Mouse (Mus musculus) layer of hippocampus, postnatal 10 days (tissue): ENCODE measurements around the gene Gm20425. TPM values are rescaled to one million over a fixed set of nuclear protein-coding genes. Genes with fewer than 3 reads are reported as not detected.
A peak's percentile ranks its signal among the peaks of the same experiment; 100 is the strongest.

Experiments
- DNase-seq, 2 experiments: peaks; one replicate each; pipeline ENCODE4 v3.0.0; 2021; ENCODE audit warnings: low spot score in 2 of 2
- long read RNA-seq: library from polyadenylated mRNA; stranded (forward); transcript quantifications from one replicate; pipeline ENCODE4 v2.0.0, GENCODE M21; 2023
- total RNA-seq, 2 experiments: library from RNA; stranded (reverse); gene quantifications; 2 replicates each; pipeline ENCODE4 v1.2.3; 2021

Gm20425 gene
- total RNA-seq, result 1 to 10 TPM; 5.1 to 5.3 TPM
- long read RNA-seq, partial matches to known transcripts, result 1 of 1 reads
- long read RNA-seq, other reads (novel, unspliced or antisense), result 0 of 1 reads

GRCm38 (mm10) chr9:103230151-103230951 is at the start of gene Gm20425, which contains the start of gene Trf:
Gene Gm20425 (minus strand): TSS chr9:103230307.
Gene Trf (minus strand): TSS chr9:103230444.
- DNase-seq, result peak; percentile 38 to 46

DNA sequence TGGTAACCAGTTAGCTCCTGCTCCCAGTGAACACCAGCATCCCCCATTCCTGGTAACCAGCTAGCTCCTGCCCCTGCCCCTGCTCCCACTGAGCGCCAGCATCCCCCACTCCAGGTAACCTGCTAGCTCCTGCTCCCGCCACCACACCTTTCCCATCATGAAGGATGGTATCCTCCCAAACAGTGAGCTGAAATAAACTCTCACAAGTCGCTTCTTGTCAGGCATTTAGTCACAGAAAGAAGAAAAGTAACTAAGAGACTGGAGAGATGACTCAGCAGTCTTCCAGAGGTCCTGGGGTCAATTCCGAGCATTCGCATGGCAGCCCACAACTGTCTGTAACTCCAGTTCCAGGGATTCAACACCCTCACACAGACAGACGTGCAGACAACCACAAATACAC is 46.8 kb upstream of the Gm20425 start:
- no peak for DNase-seq

DNA sequence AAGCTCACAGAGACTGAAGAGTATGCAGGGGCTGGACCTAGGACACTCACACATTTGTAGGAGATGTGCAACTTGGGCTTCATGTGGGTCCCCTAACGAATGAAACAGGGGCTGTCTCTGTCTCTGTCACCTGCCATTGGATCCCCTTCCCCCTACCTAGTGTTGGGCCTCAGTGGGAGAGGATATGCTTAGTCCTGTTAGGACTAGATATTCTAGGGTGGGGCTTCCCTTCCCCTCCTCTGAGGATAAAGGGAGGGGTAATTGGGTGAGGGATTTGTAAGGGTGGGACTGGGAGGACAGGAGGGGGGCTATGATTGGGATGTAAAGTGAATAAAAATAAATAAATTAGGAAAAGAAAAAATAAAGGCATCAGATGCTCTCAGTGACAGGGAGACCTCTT is 45.6 kb upstream of the Gm20425 start:
- no peak for DNase-seq

DNA sequence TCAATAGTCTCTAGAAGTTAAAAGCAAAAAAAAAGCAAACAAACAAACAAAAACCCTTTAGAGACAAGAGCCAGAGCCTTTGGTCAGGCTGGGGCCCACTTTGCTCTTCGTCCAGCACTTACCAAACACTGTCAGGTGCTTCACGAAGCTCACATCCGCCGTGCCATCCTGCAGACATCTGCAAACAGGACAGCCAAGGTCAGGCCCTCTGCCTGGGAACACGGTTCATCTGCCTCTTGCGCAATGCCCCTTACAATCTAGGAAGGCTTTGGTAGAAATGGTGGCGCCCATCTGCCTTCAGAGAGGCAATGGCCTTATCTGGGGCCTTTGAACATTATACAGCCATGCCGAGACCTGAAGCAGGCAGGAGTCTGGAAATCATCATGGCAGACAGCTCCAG is 44.7 kb upstream of the Gm20425 start:
- DNase-seq, result no peak

DNA sequence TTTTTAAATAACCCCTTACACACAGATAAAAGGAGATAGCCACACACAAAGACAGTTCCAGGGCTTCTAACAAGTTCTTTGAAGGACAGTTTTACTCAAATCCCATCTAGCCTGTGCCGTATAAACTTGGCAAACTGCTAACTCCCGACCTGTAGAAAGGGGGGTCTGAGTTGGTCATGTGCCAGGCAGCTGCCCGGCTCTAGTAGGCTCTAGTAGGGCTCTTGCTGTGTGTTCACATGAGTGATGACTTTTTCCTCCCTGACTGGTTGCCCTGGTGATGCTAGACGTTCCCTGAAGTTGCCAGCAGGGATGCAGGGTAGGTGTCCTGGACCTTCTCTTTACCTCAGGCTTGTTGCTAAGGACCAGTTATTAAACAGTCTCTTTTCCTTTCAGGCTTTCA is 41.0 kb upstream of the Gm20425 start:
- DNase-seq, result no peak

- no peak for DNase-seq
Observed at GRCm38 (mm10) chr9:103265778-103266177, 35.7 kb upstream of the Gm20425 start.

DNA sequence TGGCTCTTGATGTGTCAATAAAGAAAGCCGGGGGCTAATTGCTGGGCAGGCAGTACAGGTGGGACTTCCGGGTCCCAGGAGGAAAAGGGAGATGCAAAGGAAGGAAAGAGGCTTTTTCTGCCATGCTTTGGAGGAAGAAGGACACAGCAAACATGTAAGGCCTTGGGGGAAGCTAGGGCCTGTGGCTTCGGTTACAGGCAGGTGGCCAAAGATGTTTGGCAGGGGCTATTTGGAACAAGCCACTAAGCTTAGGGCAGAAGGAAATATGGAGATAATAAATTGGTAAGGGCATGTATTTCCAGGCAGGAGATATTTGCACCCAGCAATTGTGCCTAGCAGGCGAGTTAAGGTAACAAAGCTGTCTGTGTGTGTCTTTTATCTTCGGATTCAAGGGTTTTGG is 22.8 kb upstream of the Gm20425 start:
- peak; percentile 46 to 63 for DNase-seq

GRCm38 (mm10) chr9:103248618-103249017 is 18.5 kb upstream of the Gm20425 start:
- no peak for DNase-seq

- DNase-seq, result no peak
Observed at GRCm38 (mm10) chr9:103246526-103247168, 16.5 kb upstream of the Gm20425 start.

- no peak for DNase-seq
Observed at GRCm38 (mm10) chr9:103243640-103244039, 13.5 kb upstream of the Gm20425 start.

DNA sequence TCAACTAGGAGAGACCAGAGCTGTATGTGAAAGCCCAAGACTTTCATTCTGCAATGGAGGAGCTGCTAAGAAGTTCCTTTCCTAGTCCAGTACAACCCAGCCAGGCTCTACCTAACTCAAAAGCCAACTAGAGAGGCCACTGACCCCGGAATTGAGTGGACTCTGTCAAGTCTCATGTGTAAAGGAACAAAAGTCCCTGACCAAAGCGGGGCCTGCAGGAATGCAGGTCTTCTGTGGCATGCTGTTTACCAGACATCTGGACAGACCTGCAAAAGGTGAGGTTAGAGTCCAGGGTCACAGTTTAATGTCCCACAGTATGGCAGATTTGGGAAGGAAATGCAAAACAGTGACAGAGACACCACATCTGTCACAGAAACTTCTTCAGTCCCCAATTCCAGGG is 11.1 kb upstream of the Gm20425 start:
- DNase-seq, result no peak

- no peak for DNase-seq
Observed at GRCm38 (mm10) chr9:103239471-103239870, 9.4 kb upstream of the Gm20425 start.

DNA sequence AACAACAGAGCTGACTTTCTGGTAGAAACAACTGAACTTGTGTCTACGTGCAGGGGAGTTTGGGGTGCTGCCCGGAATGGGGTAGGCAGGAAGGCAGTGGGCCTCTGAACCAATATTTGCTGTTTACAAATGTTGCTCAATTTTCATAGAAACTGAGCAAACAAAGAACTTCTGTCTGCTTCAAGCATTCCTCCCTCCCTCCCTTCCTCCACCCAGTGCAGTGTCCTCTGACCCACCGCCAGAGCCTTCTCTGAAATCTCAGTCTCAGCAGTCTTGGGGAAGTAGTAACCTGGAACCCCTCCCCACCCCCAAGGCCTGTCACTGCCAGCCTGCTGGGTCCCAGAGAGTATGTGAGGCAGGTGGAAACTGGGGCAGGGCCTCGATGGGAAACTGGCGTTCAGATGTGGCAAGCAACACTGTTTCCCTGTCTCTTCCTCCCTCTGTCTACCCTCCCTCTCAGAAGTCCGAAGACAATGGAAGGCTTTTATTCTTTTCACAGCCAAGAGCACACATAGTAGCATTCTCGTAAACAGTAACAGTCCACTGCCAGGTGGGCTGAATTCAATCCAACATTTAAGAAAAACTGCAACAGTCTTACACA is 4.6 kb upstream of the Gm20425 start:
- DNase-seq, result no peak

GRCm38 (mm10) chr9:103234059-103234458 is 4.0 kb upstream of the Gm20425 start:
- no peak for DNase-seq

DNA sequence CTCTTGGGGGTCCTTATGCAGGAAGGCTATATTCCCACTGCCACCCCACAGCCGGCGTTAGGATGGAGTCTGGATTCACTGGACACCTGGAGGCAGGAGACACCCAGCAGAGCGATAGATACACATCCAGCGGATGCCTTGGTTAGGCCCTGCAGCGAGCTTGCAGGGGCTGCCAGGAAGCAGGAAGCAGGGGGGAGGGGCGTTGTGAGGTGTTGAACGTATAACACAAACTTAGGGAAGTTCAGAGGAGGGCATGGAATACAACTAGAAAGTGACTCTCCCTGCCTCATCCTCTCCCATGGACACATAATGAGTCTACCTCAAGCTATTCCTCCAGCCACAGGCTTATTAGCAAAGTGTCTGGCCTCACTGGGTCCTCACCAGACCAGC is 2.9 kb upstream of the Gm20425 start:
- no peak for DNase-seq

- DNase-seq, result no peak
Observed at GRCm38 (mm10) chr9:103232232-103233005, 2.3 kb upstream of the Gm20425 start.

- DNase-seq, result no peak
Observed at GRCm38 (mm10) chr9:103229037-103229867, 855 bp downstream of the Gm20425 start.

GRCm38 (mm10) chr9:103228370-103229003 is 1.6 kb downstream of the Gm20425 start:
- DNase-seq, result no peak

GRCm38 (mm10) chr9:103227760-103228159 is 2.3 kb downstream of the Gm20425 start:
- no peak for DNase-seq

- no peak for DNase-seq
Observed at GRCm38 (mm10) chr9:103226806-103227205, 3.3 kb downstream of the Gm20425 start.
